Mouse (Mus musculus): Measurements from ENCODE around the gene Kif22. TPM values are rescaled to one million over a fixed set of nuclear protein-coding genes. Genes with fewer than 3 reads are reported as not detected.
"Not testable (repeated sequence)": the region's sequence is repeated elsewhere in the genome, so short reads cannot be mapped to it uniquely, and the experiment has no call there.

Kif22 gene
- polyA plus RNA-seq (2016; fragmentation: Nextera tagmentation; extraction: Ambion mirVana) = 110 and 145 TPM in 2 replicates

DNA sequence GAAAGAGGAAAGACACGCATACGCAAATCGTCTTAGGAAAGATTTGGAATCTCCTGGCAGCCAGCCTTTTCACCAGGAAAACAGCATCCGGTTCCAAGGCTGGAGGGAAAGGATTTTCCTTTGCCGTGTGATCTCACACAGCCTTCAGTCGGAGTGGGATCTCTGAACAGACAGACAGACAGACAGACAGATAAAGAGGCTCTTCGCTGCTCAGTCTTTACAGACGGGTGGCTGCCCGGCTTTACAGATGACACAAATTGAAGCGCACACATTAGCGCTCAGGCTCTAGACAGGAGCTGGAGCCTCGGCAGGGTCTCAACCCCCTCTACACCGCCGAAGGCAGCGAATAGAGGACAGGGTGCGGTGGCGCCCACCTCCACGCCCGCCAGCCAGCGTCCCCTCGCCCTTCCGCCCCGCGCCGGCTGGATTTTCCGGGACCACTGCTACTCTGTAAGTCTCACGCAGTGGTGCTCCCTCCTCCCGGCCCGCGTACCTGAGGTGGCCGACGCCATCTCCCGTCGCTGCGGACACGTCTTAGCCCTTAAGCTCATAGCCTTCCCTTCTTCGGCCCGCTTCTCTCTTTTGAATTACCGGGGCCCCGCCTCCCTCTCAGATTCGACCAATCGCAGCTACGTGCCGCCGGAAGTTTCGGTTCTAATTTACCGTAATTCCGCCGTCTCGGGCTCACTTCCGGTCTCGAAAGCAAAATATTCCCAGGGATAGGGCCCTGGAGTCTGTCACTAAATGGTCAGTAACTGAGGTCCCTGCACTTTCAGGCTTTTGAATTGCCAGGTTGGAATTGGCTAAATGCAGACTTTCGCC lies at the start of gene Kif22:
Gene Kif22, minus strand, starts transcription at position 621 of the 822 bp plus-strand sequence.
- Histone ChIP-seq H3K27ac (peak within 1 kb of the TSS; percentile 94), H3K27me3 (ENCODE audit: insufficient read depth, poor library complexity, severe bottlenecking) (no peaks in the 10 kb centered on the region), H3K4me1 (peaks cover 16% of the 10 kb centered on the region), H3K36me3 (peaks cover 27% of the 10 kb centered on the region), H3K9me3 (no peaks in the 10 kb centered on the region), H3K4me3 (peak within 1 kb of the TSS; percentile 94)
- DNase-seq (ENCODE audit: low spot score) = peak; percentile 94
- under 1% methylated on average over 53 of the region's 53 CpGs for WGBS

- DNase-seq (ENCODE audit: low spot score) = no peak
- WGBS = 57% methylated on average over 16 of the region's 16 CpGs
- Histone ChIP-seq H3K27me3 (ENCODE audit: insufficient read depth, poor library complexity, severe bottlenecking) (peaks cover 9% of the 10 kb centered on the region; the same call in 1 of the 2 replicates), H3K9me3 (no peaks in the 10 kb centered on the region), H3K27ac (peak within 1 kb of the TSS; percentile 77), H3K36me3 (no peaks in the 10 kb centered on the region), H3K4me1 (peaks cover 31% of the 10 kb centered on the region), H3K4me3 (peak within 1 kb of the TSS; percentile 20; the same call in 1 of the 2 replicates)
Measured at GRCm38 (mm10) chr7:127091114-127091896, 49.0 kb upstream of the Kif22 start, which contains the start of gene AI467606. Gene AI467606 (plus strand): TSS chr7:127091359.

- 78% methylated on average over 20 of the region's 20 CpGs for WGBS
- Histone ChIP-seq H3K27me3 (ENCODE audit: insufficient read depth, poor library complexity, severe bottlenecking) (peaks cover 9% of the 10 kb centered on the region; the same call in 1 of the 2 replicates), H3K9me3 (no peaks in the 10 kb centered on the region), H3K36me3 (no peaks in the 10 kb centered on the region), H3K4me3 (no peak overlapping the region; the same call in 1 of the 2 replicates), H3K4me1 (peaks cover 34% of the 10 kb centered on the region), H3K27ac (peak overlapping the region; percentile 77; the same call in 1 of the 2 replicates)
- no peak for DNase-seq (ENCODE audit: low spot score)
Measured at GRCm38 (mm10) chr7:127090154-127091113, 48.2 kb upstream of the Kif22 start.

GRCm38 (mm10) chr7:127088901-127089845 lies 46.9 kb upstream of the Kif22 start:
- Histone ChIP-seq H3K4me1 (peaks cover 35% of the 10 kb centered on the region), H3K27me3 (ENCODE audit: insufficient read depth, poor library complexity, severe bottlenecking) (peaks cover 9% of the 10 kb centered on the region; the same call in 1 of the 2 replicates), H3K36me3 (no peaks in the 10 kb centered on the region), H3K4me3 (peak overlapping the region; percentile 53), H3K27ac (peak overlapping the region; percentile 80), H3K9me3 (no peaks in the 10 kb centered on the region)
- whole genome bisulfite sequencing = 20% methylated on average over 27 of the region's 27 CpGs
- no peak for DNase-seq (ENCODE audit: low spot score)

DNA sequence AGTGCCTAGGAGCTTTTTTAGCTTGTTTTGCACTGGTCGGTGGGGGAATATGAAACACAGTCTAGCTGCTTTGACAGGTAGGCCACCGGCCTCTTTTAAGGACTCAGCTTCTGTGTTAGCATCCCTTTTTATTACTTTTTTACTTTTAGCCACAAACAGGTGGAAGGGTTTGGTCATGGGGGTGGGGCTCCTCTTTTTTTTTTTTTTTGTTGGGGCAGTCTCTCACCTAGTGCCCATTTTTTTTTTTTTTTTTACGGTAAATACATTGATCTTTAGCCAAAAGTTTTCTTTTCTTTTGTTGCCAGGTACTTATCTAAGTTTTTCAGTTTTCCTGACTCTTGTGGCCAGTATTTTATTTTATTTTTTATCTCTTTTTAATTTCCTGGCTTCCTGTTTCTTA lies 45.8 kb upstream of the Kif22 start:
- Histone ChIP-seq H3K4me3 (no peak overlapping the region), H3K27me3 (ENCODE audit: insufficient read depth, poor library complexity, severe bottlenecking) (peaks cover 9% of the 10 kb centered on the region; the same call in 1 of the 2 replicates), H3K9me3 (no peaks in the 10 kb centered on the region), H3K36me3 (no peaks in the 10 kb centered on the region), H3K27ac (no peak overlapping the region), H3K4me1 (peaks cover 35% of the 10 kb centered on the region)
- WGBS = 83% methylated on average over 3 of the region's 3 CpGs
- no peak for DNase-seq (ENCODE audit: low spot score)

GRCm38 (mm10) chr7:127087278-127088010 lies 45.2 kb upstream of the Kif22 start, which contains the start of gene Zg16:
Gene Zg16 (minus strand): TSS chr7:127087328.
- not testable (repeated sequence) for H3K27ac ChIP-seq; DNase-seq (ENCODE audit: low spot score); H3K36me3 ChIP-seq; H3K9me3 ChIP-seq; H3K27me3 ChIP-seq (ENCODE audit: insufficient read depth, poor library complexity, severe bottlenecking); H3K4me3 ChIP-seq
- WGBS = 70% methylated on average over 6 of the region's 6 CpGs
- H3K4me1 ChIP-seq = peaks cover 30% of the 10 kb centered on the region

DNA sequence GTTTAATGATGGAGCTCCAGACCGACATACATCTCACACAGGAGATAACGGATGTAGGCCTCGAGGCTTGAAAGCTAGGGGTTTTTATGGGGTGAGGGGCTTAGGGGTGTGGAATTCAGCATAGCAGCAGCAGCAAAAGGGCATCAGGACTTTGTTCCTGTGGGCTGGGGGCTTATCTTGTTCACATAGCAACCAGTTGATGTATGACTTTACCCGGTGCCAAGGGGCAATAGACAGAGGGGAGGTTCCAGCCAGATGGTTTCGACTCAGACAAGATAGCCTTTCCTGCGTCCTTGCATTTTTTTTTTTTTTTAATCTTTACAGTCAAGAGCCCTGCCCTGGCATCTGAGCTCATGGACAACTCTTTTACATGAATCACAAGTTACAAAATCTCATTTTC lies 43.5 kb upstream of the Kif22 start:
- H3K4me3 ChIP-seq; DNase-seq (ENCODE audit: low spot score); H3K36me3 ChIP-seq; H3K27ac ChIP-seq; H3K27me3 ChIP-seq (ENCODE audit: insufficient read depth, poor library complexity, severe bottlenecking); H3K9me3 ChIP-seq: not testable (repeated sequence)
- H3K4me1 ChIP-seq = peaks cover 14% of the 10 kb centered on the region
- 34% methylated on average over 6 of the region's 6 CpGs for WGBS

- Histone ChIP-seq H3K36me3 (no peaks in the 10 kb centered on the region), H3K9me3 (no peaks in the 10 kb centered on the region), H3K27me3 (ENCODE audit: insufficient read depth, poor library complexity, severe bottlenecking) (no peaks in the 10 kb centered on the region), H3K4me1 (peaks cover 18% of the 10 kb centered on the region), H3K4me3 (no peak overlapping the region), H3K27ac (no peak overlapping the region)
- no peak for DNase-seq (ENCODE audit: low spot score)
- WGBS = 74% methylated on average over 2 of the region's 2 CpGs
Measured at GRCm38 (mm10) chr7:127084794-127085193, 42.5 kb upstream of the Kif22 start.

- WGBS = 80% methylated on average over 4 of the region's 4 CpGs
- Histone ChIP-seq H3K27me3 (ENCODE audit: insufficient read depth, poor library complexity, severe bottlenecking) (no peaks in the 10 kb centered on the region), H3K27ac (no peak overlapping the region), H3K4me1 (peaks cover 9% of the 10 kb centered on the region), H3K9me3 (no peaks in the 10 kb centered on the region), H3K4me3 (no peak overlapping the region), H3K36me3 (no peaks in the 10 kb centered on the region)
- DNase-seq (ENCODE audit: low spot score) = no peak
Measured at GRCm38 (mm10) chr7:127083689-127084088, 41.4 kb upstream of the Kif22 start.

GRCm38 (mm10) chr7:127082995-127083394 lies 40.7 kb upstream of the Kif22 start:
- 47% methylated on average over 2 of the region's 2 CpGs for WGBS

GRCm38 (mm10) chr7:127082271-127082670 lies 40.0 kb upstream of the Kif22 start:
- Histone ChIP-seq H3K27me3 (ENCODE audit: insufficient read depth, poor library complexity, severe bottlenecking) (no peaks in the 10 kb centered on the region), H3K9me3 (no peaks in the 10 kb centered on the region), H3K36me3 (no peaks in the 10 kb centered on the region), H3K4me1 (0 out of 2 replicates have a peak, but pooled peaks cover 8% of the 10 kb centered on the region), H3K27ac (no peak overlapping the region), H3K4me3 (no peak overlapping the region)
- 60% methylated on average over 8 of the region's 8 CpGs for WGBS
- no peak for DNase-seq (ENCODE audit: low spot score)

More at GRCm38 (mm10) chr7:127082995-127083394, 40.7 kb upstream of the Kif22 start:
- Histone ChIP-seq H3K4me3 (no peak overlapping the region), H3K36me3 (no peaks in the 10 kb centered on the region), H3K27me3 (ENCODE audit: insufficient read depth, poor library complexity, severe bottlenecking) (no peaks in the 10 kb centered on the region), H3K4me1 (0 out of 2 replicates have a peak, but pooled peaks cover 8% of the 10 kb centered on the region), H3K27ac (no peak overlapping the region), H3K9me3 (no peaks in the 10 kb centered on the region)
- DNase-seq (ENCODE audit: low spot score) = no peak
